Mouse (Mus musculus) embryo, embryonic 9.5 days (tissue): ENCODE data around the gene Nqo2.
A peak's percentile ranks its signal among the peaks of the same experiment; 100 is the strongest.

Experiments
- DNase-seq: peaks from one replicate; pipeline ENCODE4 v3.0.0-alpha.2; 2017; ENCODE audit errors: extremely low spot score

Nqo2 gene

DNA sequence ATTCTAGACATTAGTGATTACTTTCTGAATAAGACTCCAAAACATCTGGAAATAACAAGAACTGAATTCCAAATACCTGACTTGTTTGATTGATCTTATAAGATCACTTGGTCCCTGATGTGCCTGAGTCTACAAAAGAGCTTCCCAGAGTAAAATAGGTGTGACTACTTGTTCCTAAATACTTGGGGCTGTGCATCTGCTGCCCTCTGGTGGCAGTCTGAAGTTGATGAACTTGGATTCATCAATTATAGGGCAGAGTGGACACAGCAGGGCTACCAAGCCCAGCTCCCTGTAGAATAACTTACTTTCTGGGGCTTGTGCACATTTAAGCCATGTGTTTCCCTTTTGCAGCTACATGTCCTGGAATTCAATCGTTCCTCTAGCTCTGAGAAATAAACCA lies 30.7 kb downstream of the Nqo2 start:
- peak; percentile 51 for DNase-seq

- DNase-seq, result peak; percentile 89
Measured at GRCm38 (mm10) chr13:34002058-34003006, 37.8 kb downstream of the Nqo2 start, which contains the start of the genes Ripk1 and Serpinb6a. Gene Ripk1, plus strand, starts transcription at chr13:34002363. Gene Serpinb6a, minus strand, starts transcription at chr13:34002794.

DNA sequence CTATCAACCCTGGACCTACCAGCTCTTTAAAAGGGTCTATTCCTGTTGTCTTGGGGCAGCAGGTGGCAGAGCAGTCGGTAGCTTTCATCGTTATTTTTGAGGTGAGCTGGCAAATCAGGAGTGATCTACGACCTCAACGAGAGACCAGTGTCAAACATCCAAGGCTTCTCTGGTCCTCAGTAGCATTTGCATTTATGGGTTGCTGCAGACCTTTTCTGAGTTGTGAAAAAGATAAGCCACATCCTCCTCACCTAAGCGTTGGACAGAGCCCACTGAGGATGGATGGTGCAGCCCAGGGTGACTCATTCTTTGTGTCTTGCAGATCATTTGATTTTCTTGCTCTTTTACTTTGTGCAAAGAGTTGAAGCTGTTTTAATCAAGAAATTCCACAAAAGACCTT lies 38.6 kb downstream of the Nqo2 start:
- DNase-seq, result no peak

- no peak for DNase-seq
Measured at GRCm38 (mm10) chr13:34007234-34007633, 42.7 kb downstream of the Nqo2 start.

DNA sequence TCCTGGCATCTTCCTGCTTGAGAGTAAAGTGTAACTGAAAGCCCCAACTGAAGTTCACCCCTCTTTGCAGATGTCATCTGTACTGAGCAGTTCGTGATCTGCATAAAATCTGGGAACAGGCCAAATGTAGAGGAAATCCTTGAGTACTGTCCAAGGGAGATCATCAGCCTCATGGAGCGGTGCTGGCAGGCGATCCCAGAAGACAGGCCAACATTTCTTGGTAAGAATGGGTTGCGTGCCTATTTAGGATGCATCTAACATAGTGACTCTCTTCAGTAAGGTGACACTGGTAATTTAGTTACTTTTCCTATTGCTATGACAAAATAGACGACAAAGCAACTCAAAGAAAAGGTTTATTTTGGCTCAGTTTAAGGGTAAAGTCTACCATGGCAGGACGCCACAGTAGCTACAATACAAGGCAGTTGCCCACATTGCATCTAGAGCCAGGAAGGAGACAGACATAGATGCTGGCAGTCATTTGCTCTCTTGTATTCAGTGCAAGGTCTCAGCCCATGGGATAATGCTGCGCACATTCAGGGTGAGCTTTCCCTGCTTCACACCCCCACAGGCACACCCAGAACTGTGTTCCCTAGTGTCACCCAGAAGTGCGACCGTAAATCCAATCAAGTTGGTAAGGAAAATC lies 52.6 kb downstream of the Nqo2 start:
- no peak for DNase-seq

DNA sequence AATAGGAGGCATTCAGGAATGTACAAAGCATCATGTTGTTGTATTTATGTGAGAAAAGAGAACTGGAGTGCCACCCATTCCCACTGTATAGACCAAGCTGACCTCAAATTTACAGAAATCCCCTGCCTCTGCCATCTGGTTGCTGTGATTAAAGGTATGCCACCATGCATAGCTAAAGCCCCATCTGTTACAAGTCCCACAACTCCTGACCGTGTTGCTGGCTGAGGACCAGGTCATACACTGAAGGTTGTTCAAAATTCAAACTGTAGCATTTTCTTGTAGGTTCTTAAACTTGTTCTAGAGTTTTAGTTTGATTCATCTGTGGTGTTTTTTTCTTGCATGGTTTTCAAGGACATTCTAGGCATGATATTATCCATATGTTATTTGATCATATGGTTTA lies 54.0 kb downstream of the Nqo2 start:
- no peak for DNase-seq

- no peak for DNase-seq
Measured at GRCm38 (mm10) chr13:34021998-34022397, 57.5 kb downstream of the Nqo2 start.

- DNase-seq, result no peak
Measured at GRCm38 (mm10) chr13:34032041-34032440, 67.6 kb downstream of the Nqo2 start.

DNA sequence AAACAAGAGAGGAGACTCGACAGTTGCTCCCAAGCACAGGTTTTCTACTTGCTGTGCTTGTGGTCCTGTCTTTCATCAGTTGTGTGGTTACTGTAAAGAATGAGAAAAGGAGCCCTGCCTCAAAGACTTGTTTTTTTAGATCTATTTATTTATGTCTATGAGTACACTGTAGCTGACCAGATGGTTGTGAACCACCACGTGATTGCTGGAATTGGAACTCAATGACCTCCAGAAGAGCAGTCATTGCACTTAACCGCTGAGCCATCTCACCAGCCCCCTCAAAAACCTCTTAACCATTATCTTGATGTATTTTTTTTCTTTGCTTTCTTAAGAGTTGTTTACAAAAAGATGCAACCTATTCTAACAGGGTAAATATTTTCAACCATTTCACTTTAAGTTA lies 70.9 kb downstream of the Nqo2 start:
- DNase-seq, result no peak

DNA sequence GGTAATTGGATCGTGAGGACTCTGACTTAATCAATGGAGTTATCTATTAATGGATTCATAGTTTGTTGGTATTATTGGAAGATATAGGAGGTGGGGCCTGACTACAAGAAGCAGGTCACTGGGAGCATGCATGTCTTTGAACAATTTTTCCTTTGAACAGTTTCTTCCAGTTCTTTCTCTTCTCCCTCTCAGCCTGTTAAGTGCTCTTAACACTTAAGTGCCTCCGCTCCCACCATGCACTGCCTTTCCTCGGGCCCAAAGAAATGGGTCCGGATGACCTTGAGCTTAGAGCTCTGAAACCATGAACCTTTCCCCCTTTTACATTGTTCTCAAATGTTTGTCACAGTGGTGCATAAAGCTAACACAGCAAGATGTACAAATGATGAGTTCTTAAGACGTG lies 72.2 kb downstream of the Nqo2 start:
- no peak for DNase-seq

- DNase-seq, result peak; percentile 89
Measured at GRCm38 (mm10) chr13:34037172-34038055, 72.9 kb downstream of the Nqo2 start, which contains the start of gene Bphl. Gene Bphl, plus strand, starts transcription at chr13:34037597.

DNA sequence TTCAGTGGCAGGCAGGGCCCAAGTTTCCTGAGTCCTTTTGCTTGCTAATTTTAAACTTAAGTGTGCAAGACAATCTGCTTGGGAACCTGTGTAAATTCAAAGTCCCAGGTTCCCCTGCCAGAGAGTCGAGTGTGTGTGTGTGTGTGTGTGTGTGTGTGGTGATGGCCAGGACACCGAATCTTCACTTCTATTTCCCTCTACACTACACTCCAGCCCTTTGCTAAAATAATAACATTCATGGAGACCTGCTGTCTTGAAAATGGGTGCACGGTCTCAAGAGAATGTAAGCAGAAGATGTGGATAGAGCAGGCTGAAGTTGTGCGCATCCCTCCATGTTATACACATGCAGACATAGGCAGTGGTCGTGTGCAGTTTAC lies 73.6 kb downstream of the Nqo2 start:
- no peak for DNase-seq
